Mouse (Mus musculus) hindbrain, embryonic 10.5 days (tissue): ENCODE measurements around the gene Galntl6. TPM values are rescaled to one million over a fixed set of nuclear protein-coding genes. Genes with fewer than 3 reads are reported as not detected.

Experiments used
- DNase-seq: peaks from one replicate; pipeline ENCODE4 v3.0.0-alpha.2; 2017; ENCODE audit warnings: low spot score
- H3K27ac ChIP-seq: fragments of 300-500 bp; sonication (generic); 2 replicates; pipeline ENCODE4 v1.5.1; 2016; ENCODE audit warnings: mild to moderate bottlenecking, moderate library complexity
- H3K27me3 ChIP-seq: fragments of 300-500 bp; sonication (generic); 2 replicates; pipeline ENCODE4 v1.6.1; 2016; ENCODE audit warnings: mild to moderate bottlenecking; ENCODE audit not compliant: poor library complexity, insufficient read depth, severe bottlenecking
- H3K36me3 ChIP-seq: fragments of 300-500 bp; sonication (generic); 2 replicates; pipeline ENCODE4 v1.6.1; 2016; ENCODE audit warnings: mild to moderate bottlenecking, moderate library complexity
- H3K4me1 ChIP-seq: fragments of 300-500 bp; sonication (generic); replicated peaks from 2 replicates; pipeline ENCODE4 v1.6.1; 2016; ENCODE audit warnings: mild to moderate bottlenecking
- H3K4me3 ChIP-seq: fragments of 300-500 bp; sonication (generic); 2 replicates; pipeline ENCODE4 v1.5.1; 2016; ENCODE audit warnings: mild to moderate bottlenecking, moderate library complexity
- H3K9me3 ChIP-seq: fragments of 300-500 bp; sonication (generic); 2 replicates; pipeline ENCODE4 v1.6.1; 2016; ENCODE audit warnings: mild to moderate bottlenecking, moderate library complexity
- WGBS: fragments of 180-500 bp; shearing (Covaris S2); methylation state at CpG from one replicate; pipeline ENCODE4 v1.1.7; 2016; 5-methylcytosine and 5-hydroxymethylcytosine counted together
- polyA plus RNA-seq: library from polyadenylated mRNA; unstranded; fragments of >200 nt; fragmentation: Nextera tagmentation; extraction: Ambion mirVana; gene quantifications from 2 replicates; pipeline ENCODE4 v1.2.1, GENCODE M21; 2016

Gene Galntl6
- polyA plus RNA-seq, 1 experiment from 2014 or later, result 1.3 TPM

- H3K4me1 ChIP-seq, result no peaks in the 10 kb centered on the region
- no peaks in the 10 kb centered on the region for H3K36me3 ChIP-seq
- DNase-seq, result no peak
- H3K4me3 ChIP-seq, result no peak overlapping the region
- no peak overlapping the region for H3K27ac ChIP-seq
- no peaks in the 10 kb centered on the region for H3K9me3 ChIP-seq
- H3K27me3 ChIP-seq, result no peaks in the 10 kb centered on the region
Observed at GRCm38 (mm10) chr8:57758857-57759256, 1153.6 kb downstream of the Galntl6 start.

GRCm38 (mm10) chr8:57757476-57757875 lies 1155.0 kb downstream of the Galntl6 start:
- Histone ChIP-seq H3K9me3 (no peaks in the 10 kb centered on the region), H3K27me3 (no peaks in the 10 kb centered on the region), H3K27ac (no peak overlapping the region), H3K36me3 (no peaks in the 10 kb centered on the region), H3K4me3 (no peak overlapping the region), H3K4me1 (no peaks in the 10 kb centered on the region)
- no peak for DNase-seq

GRCm38 (mm10) chr8:57754066-57754465 lies 1158.4 kb downstream of the Galntl6 start:
- H3K27ac ChIP-seq, result no peak overlapping the region
- WGBS, result 76% methylated on average over 6 of the region's 6 CpGs
- H3K27me3 ChIP-seq, result no peaks in the 10 kb centered on the region
- H3K4me1 ChIP-seq, result no peaks in the 10 kb centered on the region
- H3K9me3 ChIP-seq, result no peaks in the 10 kb centered on the region
- DNase-seq, result no peak
- H3K36me3 ChIP-seq, result no peaks in the 10 kb centered on the region
- no peak overlapping the region for H3K4me3 ChIP-seq

- 95% methylated on average over 12 of the region's 12 CpGs for WGBS
- no peaks in the 10 kb centered on the region for H3K9me3 ChIP-seq
- H3K27ac ChIP-seq, result no peak overlapping the region
- no peak overlapping the region for H3K4me3 ChIP-seq
- no peaks in the 10 kb centered on the region for H3K4me1 ChIP-seq
- no peaks in the 10 kb centered on the region for H3K36me3 ChIP-seq
- DNase-seq, result no peak
- H3K27me3 ChIP-seq, result no peaks in the 10 kb centered on the region
Observed at GRCm38 (mm10) chr8:57743636-57744035, 1168.8 kb downstream of the Galntl6 start.

GRCm38 (mm10) chr8:57741983-57742382 lies 1170.5 kb downstream of the Galntl6 start:
- 68% methylated on average over 6 of the region's 6 CpGs for WGBS
- H3K4me3 ChIP-seq, result no peak overlapping the region

GRCm38 (mm10) chr8:57741309-57741708 lies 1171.1 kb downstream of the Galntl6 start:
- no peak overlapping the region for H3K4me3 ChIP-seq
- DNase-seq, result no peak
- H3K27me3 ChIP-seq, result no peaks in the 10 kb centered on the region
- H3K4me1 ChIP-seq, result no peaks in the 10 kb centered on the region
- no peaks in the 10 kb centered on the region for H3K36me3 ChIP-seq
- no peak overlapping the region for H3K27ac ChIP-seq
- WGBS, result 72% methylated on average over 8 of the region's 8 CpGs
- H3K9me3 ChIP-seq, result no peaks in the 10 kb centered on the region

More at GRCm38 (mm10) chr8:57741983-57742382, 1170.5 kb downstream of the Galntl6 start:
- no peak for DNase-seq
- no peaks in the 10 kb centered on the region for H3K36me3 ChIP-seq
- no peaks in the 10 kb centered on the region for H3K27me3 ChIP-seq
- H3K4me1 ChIP-seq, result no peaks in the 10 kb centered on the region
- H3K9me3 ChIP-seq, result no peaks in the 10 kb centered on the region
- H3K27ac ChIP-seq, result no peak overlapping the region

GRCm38 (mm10) chr8:57737281-57737680 lies 1175.2 kb downstream of the Galntl6 start:
- Histone ChIP-seq H3K27ac (no peak overlapping the region), H3K4me1 (peaks cover 15% of the 10 kb centered on the region), H3K9me3 (no peaks in the 10 kb centered on the region), H3K27me3 (no peaks in the 10 kb centered on the region), H3K4me3 (no peak overlapping the region), H3K36me3 (no peaks in the 10 kb centered on the region)
- DNase-seq, result no peak
- WGBS, result 87% methylated on average over 4 of the region's 4 CpGs

DNA sequence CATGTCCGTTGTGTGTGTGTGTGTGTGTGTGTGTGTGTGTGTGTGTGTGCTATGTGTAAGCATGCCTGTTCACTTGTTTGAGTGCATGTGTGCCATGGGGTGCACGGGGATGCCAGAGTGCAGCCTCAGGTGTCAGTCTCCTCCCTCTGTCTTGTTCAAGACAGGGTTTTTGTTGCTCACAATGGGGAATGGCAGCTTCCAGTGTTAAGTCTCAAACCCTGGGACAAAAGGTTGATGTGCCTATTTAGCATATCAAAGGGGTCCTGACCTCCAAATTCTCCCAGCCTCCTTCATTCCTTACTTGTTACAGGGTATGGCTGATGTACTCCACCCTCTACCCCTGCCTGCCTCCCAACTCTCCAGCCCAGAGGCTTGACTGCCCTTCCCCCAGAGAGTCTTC lies 1179.6 kb downstream of the Galntl6 start:
- peak; percentile 35 for DNase-seq
- Histone ChIP-seq H3K4me1 (peaks cover 15% of the 10 kb centered on the region), H3K27me3 (no peaks in the 10 kb centered on the region), H3K27ac (peak overlapping the region; percentile 40; the same call in 1 of the 2 replicates), H3K36me3 (no peaks in the 10 kb centered on the region), H3K9me3 (no peaks in the 10 kb centered on the region), H3K4me3 (no peak overlapping the region)
- 13% methylated on average over 2 of the region's 2 CpGs for WGBS

DNA sequence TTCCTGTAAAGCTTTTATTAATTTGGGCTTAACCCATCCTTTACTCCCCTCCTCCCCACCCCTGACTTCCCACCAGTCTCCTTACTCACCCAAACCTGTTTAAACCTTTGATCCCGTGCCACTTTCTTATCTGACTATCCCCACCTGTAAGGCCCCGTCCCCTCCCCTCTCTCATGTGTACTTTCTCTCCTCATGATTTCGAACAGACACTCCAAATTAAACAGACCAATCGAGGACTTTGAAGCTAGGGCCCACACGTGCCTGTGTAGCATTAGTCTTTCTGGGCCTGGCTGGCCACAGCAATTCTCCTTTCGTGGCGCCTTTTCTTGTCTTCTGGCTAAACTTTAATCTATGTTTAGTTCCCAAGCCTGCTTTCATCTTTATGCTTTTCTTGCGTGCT lies 1180.8 kb downstream of the Galntl6 start:
- no peak overlapping the region for H3K27ac ChIP-seq
- no peak overlapping the region for H3K4me3 ChIP-seq
- DNase-seq, result no peak
- peaks cover 15% of the 10 kb centered on the region for H3K4me1 ChIP-seq
- no peaks in the 10 kb centered on the region for H3K36me3 ChIP-seq
- WGBS, result 83% methylated on average over 8 of the region's 8 CpGs
- H3K9me3 ChIP-seq, result no peaks in the 10 kb centered on the region
- H3K27me3 ChIP-seq, result no peaks in the 10 kb centered on the region

DNA sequence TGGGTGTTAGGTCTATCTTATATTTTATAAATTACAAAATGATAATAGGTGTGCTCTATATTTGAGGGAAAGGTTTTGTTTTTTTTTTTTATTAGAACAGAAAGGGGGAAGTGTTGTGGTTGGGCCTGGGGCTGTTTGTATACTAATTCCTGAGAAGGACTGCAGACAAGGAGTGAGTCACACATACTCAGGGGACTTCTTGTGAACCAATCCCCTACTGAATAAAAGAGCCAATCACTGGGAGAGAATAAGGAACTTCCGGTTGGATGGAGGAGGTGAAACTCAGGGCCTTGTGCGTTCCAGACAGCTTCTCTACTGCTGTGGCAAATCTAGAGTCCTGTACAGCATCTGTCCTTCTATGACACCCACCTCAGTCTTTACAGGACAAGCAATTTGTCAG lies 1184.2 kb downstream of the Galntl6 start:
- Histone ChIP-seq H3K4me1 (peaks cover 9% of the 10 kb centered on the region), H3K27ac (no peak overlapping the region), H3K27me3 (no peaks in the 10 kb centered on the region), H3K36me3 (no peaks in the 10 kb centered on the region), H3K4me3 (no peak overlapping the region), H3K9me3 (no peaks in the 10 kb centered on the region)
- no peak for DNase-seq
- 75% methylated on average over 2 of the region's 2 CpGs for WGBS

DNA sequence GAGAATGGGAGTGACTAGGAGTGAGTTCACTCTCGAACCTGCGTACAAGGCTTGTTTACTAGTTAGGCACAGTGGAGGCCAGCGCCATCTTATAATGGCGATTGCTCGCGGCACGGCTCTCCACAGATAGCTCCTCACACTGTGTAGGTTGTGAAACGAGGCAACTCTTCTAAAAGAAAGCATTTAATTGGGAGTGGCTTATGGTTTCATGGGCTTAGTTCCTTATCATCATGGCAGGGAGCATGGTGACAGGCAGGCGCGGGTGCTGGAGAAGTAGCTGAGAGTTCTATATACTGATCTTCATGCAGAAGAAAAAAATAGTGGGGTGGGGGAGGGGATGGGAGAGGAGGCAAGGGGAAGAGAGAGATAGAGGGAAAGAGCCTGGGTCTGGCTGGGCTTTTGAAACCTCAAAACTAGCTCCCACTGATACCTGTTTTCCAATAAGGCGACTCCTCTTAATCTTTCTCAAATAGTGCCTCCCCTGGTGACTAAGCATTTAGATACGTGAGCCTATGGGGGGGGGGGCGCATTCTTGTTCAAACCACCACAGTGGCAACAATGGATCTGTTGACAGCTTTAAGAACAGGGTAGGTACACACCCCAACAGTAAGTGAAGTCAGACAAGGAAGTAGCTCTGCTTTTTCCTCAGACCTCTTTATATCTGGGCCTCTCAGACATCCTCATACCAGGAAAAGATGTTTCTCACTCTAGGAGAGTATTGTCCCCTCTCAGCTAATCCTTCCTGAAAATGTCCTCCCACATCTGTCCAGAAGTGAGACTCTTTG lies 1187.4 kb downstream of the Galntl6 start:
- no peak for DNase-seq
- Histone ChIP-seq H3K27ac (no peak overlapping the region), H3K4me1 (no peaks in the 10 kb centered on the region), H3K4me3 (no peak overlapping the region), H3K9me3 (no peaks in the 10 kb centered on the region), H3K36me3 (no peaks in the 10 kb centered on the region), H3K27me3 (no peaks in the 10 kb centered on the region)
- WGBS, result 93% methylated on average over 13 of the region's 13 CpGs
